Mouse (Mus musculus) heart, embryonic 16.5 days (tissue): ENCODE measurements around the gene Mgat4d. TPM values are rescaled to one million over a fixed set of nuclear protein-coding genes. Genes with fewer than 3 reads are reported as not detected.

Experiments used
- ATAC-seq: fragments of 200-750 bp; cut with Nextera tagmentation; replicated peaks from 2 replicates; pipeline ENCODE4 v1.8.0; 2017; ENCODE audit warnings: moderate number of reproducible peaks; ENCODE audit not compliant: insufficient read depth, low FRiP score; ENCODE audit errors: extremely low read depth
- H3K27ac ChIP-seq: fragments of 300-500 bp; sonication (generic); 2 replicates; pipeline ENCODE4 v1.5.1; 2014; ENCODE audit warnings: mild to moderate bottlenecking, low read length, control low read depth, moderate library complexity
- H3K27me3 ChIP-seq: fragments of 300-500 bp; sonication (generic); 2 replicates; pipeline ENCODE4 v1.6.1; 2014; ENCODE audit warnings: low read length, mixed read lengths; ENCODE audit not compliant: control insufficient read depth, insufficient read depth
- H3K36me3 ChIP-seq: fragments of 300-500 bp; sonication (generic); 2 replicates; pipeline ENCODE4 v1.6.1; 2014; ENCODE audit not compliant: control insufficient read depth, insufficient read depth
- H3K4me1 ChIP-seq: fragments of 300-500 bp; sonication (generic); 2 replicates; pipeline ENCODE4 v1.6.1; 2014; ENCODE audit warnings: low read length, mixed read lengths; ENCODE audit not compliant: control insufficient read depth, insufficient read depth
- H3K4me2 ChIP-seq: fragments of 300-500 bp; sonication (generic); 2 replicates; pipeline ENCODE4 v1.6.1; 2014; ENCODE audit warnings: low read depth, mild to moderate bottlenecking, control low read depth, low read length
- H3K4me3 ChIP-seq: fragments of 300-500 bp; sonication (generic); 2 replicates; pipeline ENCODE4 v1.5.1; 2014; ENCODE audit warnings: mild to moderate bottlenecking, control low read depth, low read length
- H3K9ac ChIP-seq: fragments of 300-500 bp; sonication (generic); 2 replicates; pipeline ENCODE4 v1.6.1; 2014; ENCODE audit warnings: low read length, control low read depth
- H3K9me3 ChIP-seq: fragments of 300-500 bp; sonication (generic); replicated peaks from 2 replicates; pipeline ENCODE4 v1.6.1; 2016; ENCODE audit warnings: low read length; ENCODE audit not compliant: control insufficient read depth
- WGBS: fragments of 180-500 bp; shearing (Covaris S2); extraction: QIAGEN DNeasy Blood & Tissue Kit; methylation state at CpG from one replicate; pipeline ENCODE4 v1.1.7; 2014; 5-methylcytosine and 5-hydroxymethylcytosine counted together
- polyA plus RNA-seq: library from polyadenylated mRNA; unstranded; fragments of >200 nt; fragmentation: Nextera tagmentation; extraction: Ambion mirVana; gene quantifications from 2 replicates; pipeline ENCODE4 v1.2.1, GENCODE M21; 2015

Gene Mgat4d
- polyA plus RNA-seq, 1 experiment from 2014 or later: not detected

DNA sequence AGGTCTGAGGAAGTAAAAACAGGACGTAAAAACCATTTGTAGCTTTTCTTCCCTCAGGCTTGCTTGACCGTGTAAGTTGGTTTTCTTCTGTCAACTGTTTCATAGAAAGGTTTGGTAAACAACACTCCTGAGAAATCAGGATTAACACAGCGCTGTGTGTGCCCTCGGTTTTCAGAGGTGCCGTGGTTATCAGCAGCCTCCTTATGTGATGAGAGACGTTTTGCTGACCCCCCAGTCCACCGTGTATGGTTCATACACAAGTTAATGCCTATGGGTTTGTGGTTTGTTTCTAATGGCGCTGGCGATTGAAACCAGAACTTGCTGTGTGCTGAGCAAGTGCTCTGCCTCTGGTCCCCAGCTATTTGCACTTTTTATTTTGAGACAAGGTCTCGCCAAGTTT is 57.3 kb downstream of the Mgat4d start:
- Histone ChIP-seq H3K4me1 (no peaks in the 10 kb centered on the region), H3K4me2 (no peak overlapping the region), H3K4me3 (no peak overlapping the region), H3K9ac (no peak overlapping the region), H3K27me3 (peaks cover 6% of the 10 kb centered on the region; the same call in 1 of the 2 replicates), H3K27ac (no peak overlapping the region), H3K9me3 (no peaks in the 10 kb centered on the region), H3K36me3 (no peaks in the 10 kb centered on the region)
- no peak for ATAC-seq
- WGBS: 42% methylated on average over 10 of the region's 10 CpGs

DNA sequence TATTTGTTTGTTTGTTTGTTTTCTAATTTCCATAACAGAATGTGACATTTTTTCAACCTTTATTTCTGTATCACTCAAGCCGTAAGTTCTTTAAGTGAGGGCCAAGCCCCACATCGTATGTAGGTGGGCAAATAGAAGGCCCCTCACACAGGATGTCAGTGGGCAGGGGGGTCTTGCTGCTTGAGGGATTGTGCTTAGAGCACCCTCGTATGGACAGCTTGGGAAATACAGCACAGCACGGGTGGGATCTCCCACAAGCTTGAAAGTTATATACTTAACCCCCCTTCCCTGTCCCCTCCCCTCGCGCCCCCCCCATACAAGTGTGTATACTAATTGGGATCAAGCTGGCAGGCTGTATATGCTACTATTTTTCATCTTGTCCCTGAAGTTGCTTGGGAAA is 58.6 kb downstream of the Mgat4d start:
- Histone ChIP-seq H3K27me3 (peaks cover 6% of the 10 kb centered on the region; the same call in 1 of the 2 replicates), H3K9me3 (no peaks in the 10 kb centered on the region), H3K4me3 (no peak overlapping the region), H3K4me1 (no peaks in the 10 kb centered on the region), H3K36me3 (no peaks in the 10 kb centered on the region), H3K9ac (no peak overlapping the region), H3K4me2 (no peak overlapping the region), H3K27ac (no peak overlapping the region)
- WGBS: 41% methylated on average over 6 of the region's 6 CpGs
- no peak for ATAC-seq

DNA sequence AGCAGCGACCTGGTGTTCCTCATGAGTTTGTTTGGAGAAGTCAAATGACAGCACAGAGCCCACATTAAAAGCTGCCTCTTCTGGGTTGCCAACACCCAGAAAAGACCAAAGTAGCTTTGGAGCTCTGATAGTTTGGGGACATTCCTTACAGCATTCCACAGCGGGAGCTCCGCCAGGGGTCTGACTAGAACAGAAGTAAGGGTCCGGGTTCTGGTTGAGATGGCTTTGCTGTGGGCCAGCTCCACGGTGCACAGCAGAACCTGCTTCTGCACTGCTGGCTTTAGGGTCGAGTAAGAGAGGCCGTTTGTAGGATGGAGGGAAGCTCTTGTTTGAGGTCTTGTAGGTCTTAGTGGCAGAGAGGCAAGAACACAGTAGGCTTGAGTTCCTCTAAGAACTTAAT is 60.2 kb downstream of the Mgat4d start:
- no peaks in the 10 kb centered on the region for H3K9me3 ChIP-seq
- no peak overlapping the region for H3K4me2 ChIP-seq
- H3K9ac ChIP-seq: no peak overlapping the region
- no peak overlapping the region for H3K27ac ChIP-seq
- no peaks in the 10 kb centered on the region for H3K36me3 ChIP-seq
- peaks cover 6% of the 10 kb centered on the region; the same call in 1 of the 2 replicates for H3K27me3 ChIP-seq
- no peak overlapping the region for H3K4me3 ChIP-seq
- 53% methylated on average over 7 of the region's 7 CpGs for WGBS
- H3K4me1 ChIP-seq: no peaks in the 10 kb centered on the region
- no peak for ATAC-seq

DNA sequence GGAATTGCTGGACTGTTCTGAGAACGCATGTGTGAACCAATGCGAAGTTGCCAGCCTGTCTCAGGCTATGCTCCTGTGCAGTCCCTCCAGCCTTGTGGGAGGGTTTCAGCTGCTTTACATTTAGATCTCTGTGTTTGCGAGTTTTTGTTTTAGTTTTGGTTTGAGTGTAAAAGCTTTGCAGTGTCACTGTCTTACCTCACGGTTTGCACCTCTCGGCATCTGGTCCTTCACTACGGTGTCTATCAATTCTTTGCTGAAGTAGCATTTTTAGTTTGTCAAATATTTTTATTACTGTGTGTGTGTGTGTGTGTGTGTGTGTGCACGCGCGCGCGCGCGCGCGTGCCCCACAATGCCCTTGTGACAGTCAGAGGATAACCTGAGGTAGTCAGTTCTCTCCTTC is 68.6 kb downstream of the Mgat4d start:
- H3K4me1 ChIP-seq: no peaks in the 10 kb centered on the region
- no peak overlapping the region for H3K4me3 ChIP-seq
- H3K4me2 ChIP-seq: no peak overlapping the region
- H3K27ac ChIP-seq: no peak overlapping the region
- ATAC-seq: no peak
- peaks cover 11% of the 10 kb centered on the region; the same call in 1 of the 2 replicates for H3K27me3 ChIP-seq
- no peaks in the 10 kb centered on the region for H3K36me3 ChIP-seq
- no peaks in the 10 kb centered on the region for H3K9me3 ChIP-seq
- no peak overlapping the region for H3K9ac ChIP-seq
- WGBS: 97% methylated on average over 15 of the region's 15 CpGs

GRCm38 (mm10) chr8:83417970-83418369 is 69.7 kb downstream of the Mgat4d start:
- Histone ChIP-seq H3K4me1 (no peaks in the 10 kb centered on the region), H3K27me3 (peaks cover 12% of the 10 kb centered on the region), H3K9me3 (no peaks in the 10 kb centered on the region), H3K4me3 (no peak overlapping the region), H3K36me3 (no peaks in the 10 kb centered on the region), H3K27ac (no peak overlapping the region), H3K4me2 (no peak overlapping the region), H3K9ac (no peak overlapping the region)
- no peak for ATAC-seq
- WGBS: 59% methylated on average over 6 of the region's 6 CpGs

- no peak overlapping the region for H3K27ac ChIP-seq
- no peaks in the 10 kb centered on the region for H3K9me3 ChIP-seq
- no peak overlapping the region for H3K9ac ChIP-seq
- H3K4me1 ChIP-seq: no peaks in the 10 kb centered on the region
- 82% methylated on average over 11 of the region's 11 CpGs for WGBS
- no peak overlapping the region for H3K4me3 ChIP-seq
- no peak for ATAC-seq
- peaks cover 18% of the 10 kb centered on the region for H3K27me3 ChIP-seq
- H3K36me3 ChIP-seq: no peaks in the 10 kb centered on the region
- no peak overlapping the region for H3K4me2 ChIP-seq
Observed at GRCm38 (mm10) chr8:83418805-83419516, 70.7 kb downstream of the Mgat4d start.

GRCm38 (mm10) chr8:83421354-83421753 is 73.1 kb downstream of the Mgat4d start:
- peaks cover 35% of the 10 kb centered on the region for H3K27me3 ChIP-seq
- H3K9me3 ChIP-seq: no peaks in the 10 kb centered on the region
- H3K9ac ChIP-seq: no peak overlapping the region
- peaks cover 3% of the 10 kb centered on the region; the same call in 1 of the 2 replicates for H3K4me1 ChIP-seq
- ATAC-seq: no peak
- no peak overlapping the region for H3K4me3 ChIP-seq
- 94% methylated on average over 1 of the region's 1 CpGs for WGBS
- H3K36me3 ChIP-seq: no peaks in the 10 kb centered on the region
- H3K4me2 ChIP-seq: no peak overlapping the region
- no peak overlapping the region for H3K27ac ChIP-seq

DNA sequence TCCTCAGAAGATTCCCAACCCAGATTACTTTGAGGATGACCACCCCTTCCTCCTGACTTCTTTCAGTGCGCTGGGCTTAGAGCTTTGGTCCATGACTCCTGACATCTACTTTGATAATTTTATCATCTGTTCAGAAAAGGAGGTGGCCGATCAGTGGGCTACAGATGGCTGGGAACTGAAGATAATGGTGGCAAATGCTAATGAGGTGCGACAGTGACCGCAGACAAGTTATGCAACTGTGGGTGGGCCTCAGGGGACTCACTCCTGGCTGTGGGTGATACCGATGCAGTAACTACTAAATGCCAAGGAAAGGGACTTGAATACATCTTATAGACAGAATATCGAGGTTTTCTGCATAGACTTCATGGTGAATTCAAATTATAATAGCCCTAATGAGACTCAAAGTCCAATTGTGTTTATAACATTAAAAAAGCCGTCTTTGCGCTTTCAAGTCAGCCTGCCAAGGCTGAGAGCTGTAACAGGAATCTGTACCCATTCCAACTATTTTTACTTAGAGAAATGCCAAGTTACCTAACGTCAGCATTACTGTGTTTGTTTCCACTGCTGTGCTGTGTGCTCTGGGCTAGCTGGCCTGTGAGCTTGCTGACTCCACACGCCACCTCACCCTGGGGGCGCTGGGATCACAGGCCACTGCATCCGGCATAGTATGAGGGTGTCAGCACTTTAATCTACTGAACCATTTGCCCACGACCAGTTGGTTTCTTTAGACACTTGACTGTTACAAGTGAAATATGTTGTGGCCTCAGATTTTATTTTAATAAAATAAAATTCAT is 75.0 kb downstream of the Mgat4d start:
- ATAC-seq: no peak
- WGBS: 66% methylated on average over 13 of the region's 13 CpGs

GRCm38 (mm10) chr8:83425202-83425601 is 76.9 kb downstream of the Mgat4d start:
- H3K27me3 ChIP-seq: peaks cover 29% of the 10 kb centered on the region
- no peaks in the 10 kb centered on the region for H3K36me3 ChIP-seq

More for the DNA sequence above, 75.0 kb downstream of the Mgat4d start:
- H3K4me1 ChIP-seq: peaks cover 5% of the 10 kb centered on the region; the same call in 1 of the 2 replicates
- H3K36me3 ChIP-seq: no peaks in the 10 kb centered on the region
- H3K27me3 ChIP-seq: peaks cover 32% of the 10 kb centered on the region
- H3K4me2 ChIP-seq: no peak overlapping the region
- no peak overlapping the region for H3K27ac ChIP-seq
- H3K9ac ChIP-seq: no peak overlapping the region
- no peaks in the 10 kb centered on the region for H3K9me3 ChIP-seq
- H3K4me3 ChIP-seq: no peak overlapping the region

More at GRCm38 (mm10) chr8:83425202-83425601, 76.9 kb downstream of the Mgat4d start:
- no peak overlapping the region for H3K27ac ChIP-seq
- H3K4me2 ChIP-seq: no peak overlapping the region
- H3K4me3 ChIP-seq: no peak overlapping the region
- peaks cover 5% of the 10 kb centered on the region; the same call in 1 of the 2 replicates for H3K4me1 ChIP-seq
- ATAC-seq: no peak
- H3K9me3 ChIP-seq: no peaks in the 10 kb centered on the region
- no peak overlapping the region for H3K9ac ChIP-seq
- 86% methylated on average over 6 of the region's 6 CpGs for WGBS
